In genomic region chr9:112174407-112175357, GRCm38 (mm10) we compare ENCODE assay signal across 8 mouse cellular contexts.
DNase-seq lines count a peak whose midpoint lies in the region; ATAC-seq and TF ChIP-seq lines count a peak whose summit lies in the region.

No protein-coding gene starts in this region.

- H3K4me1 ChIP-seq in intestine, embryonic 15.5 days (replicated peaks) = no peaks in the 10 kb centered on the region
- no peaks in the 10 kb centered on the region for H3K4me1 ChIP-seq in intestine, postnatal 0 days (replicated peaks; ENCODE audit: control insufficient read depth, insufficient read depth, low read length)
- peaks cover 27 to 30% of the 10 kb centered on the region in 2 experiments for H3K4me1 ChIP-seq in MEL (ENCODE audit: control insufficient read depth in 1 of 2, insufficient read depth in 2 of 2, low read length in 2 of 2)
- H3K4me1 ChIP-seq in hindbrain, embryonic 13.5 days (replicated peaks) = peaks cover 31% of the 10 kb centered on the region
- peaks cover 10% of the 10 kb centered on the region; the same call in 1 of the 2 replicates for H3K4me1 ChIP-seq in midbrain, embryonic 14.5 days (ENCODE audit: control insufficient read depth, insufficient read depth, low read length)

- no peak overlapping the region for H3K27ac ChIP-seq in intestine, embryonic 15.5 days
- no peak overlapping the region for H3K27ac ChIP-seq in intestine, postnatal 0 days (ENCODE audit: low read depth, low read length)
- peak overlapping the region; percentile 89 for H3K27ac ChIP-seq in MEL (ENCODE audit: control insufficient read depth, low read depth, low read length)
- peak overlapping the region; percentile 19 for H3K27ac ChIP-seq in hindbrain, embryonic 13.5 days
- peak overlapping the region; percentile 46; the same call in 1 of the 2 replicates for H3K27ac ChIP-seq in midbrain, embryonic 14.5 days (replicated peaks; ENCODE audit: low read depth, low read length)

- no peaks in the 10 kb centered on the region for H3K36me3 ChIP-seq in intestine, embryonic 15.5 days
- H3K36me3 ChIP-seq in intestine, postnatal 0 days (ENCODE audit: control insufficient read depth, insufficient read depth) = no peaks in the 10 kb centered on the region
- H3K36me3 ChIP-seq in MEL (ENCODE audit: control insufficient read depth in 1 of 2, insufficient read depth in 2 of 2, low read length in 2 of 2) = peaks cover 0 to 36% of the 10 kb centered on the region in 2 experiments; a peak in 2 of 4 replicates
- H3K36me3 ChIP-seq in hindbrain, embryonic 13.5 days = peaks cover 13% of the 10 kb centered on the region; the same call in 1 of the 2 replicates
- H3K36me3 ChIP-seq in midbrain, embryonic 14.5 days (ENCODE audit: control insufficient read depth, insufficient read depth, low read length) = peaks cover 4% of the 10 kb centered on the region; the same call in 1 of the 2 replicates

- TF ChIP-seq POLR2A in MEL (IDR thresholded peaks at IDR 0.05; ENCODE audit: control insufficient read depth in 1 of 2, insufficient read depth in 1 of 2, low read depth in 1 of 2, low read length in 2 of 2, poor library complexity in 1 of 2) = peak in 1 of 2 experiments; percentile 33; a peak in 1 of 4 replicates

- H3K79me2 ChIP-seq in MEL (ENCODE audit: control insufficient read depth, insufficient read depth, low read length, poor library complexity) = no peaks in the 10 kb centered on the region

- WGBS in intestine, embryonic 15.5 days = 27% methylated on average over 15 of the region's 15 CpGs
- 24% methylated on average over 15 of the region's 15 CpGs for WGBS in intestine, postnatal 0 days
- 33% methylated on average over 15 of the region's 15 CpGs for WGBS in hindbrain, embryonic 13.5 days
- WGBS in midbrain, embryonic 14.5 days = 20% methylated on average over 15 of the region's 15 CpGs

- peak; percentile 91 for DNase-seq in MEL (ENCODE audit: low read depth, low spot score)
- DNase-seq in embryo, embryonic 10 days (ENCODE audit: low spot score) = peak; percentile 41
- DNase-seq in midbrain, embryonic 14.5 days = peak; percentile 69
- DNase-seq in gastrocnemius, adult 18-20 months (ENCODE audit: low spot score) = no peak
- no peak for DNase-seq in yolk sac, embryonic 10.5 days (ENCODE audit: low spot score)

- peak; percentile 53 to 85 for TF ChIP-seq EP300 in MEL (IDR thresholded peaks at IDR 0.05; ENCODE audit: low read depth in 1 of 2, low read length in 2 of 2)

- TF ChIP-seq RAD21 in MEL (IDR thresholded peaks at IDR 0.05; ENCODE audit: low read depth, low read length) = no peak

- H3K4me2 ChIP-seq in intestine, embryonic 15.5 days (replicated peaks) = 0 out of 2 replicates have a peak overlapping the region, but pooled peaks have one; percentile 9
- H3K4me2 ChIP-seq in intestine, postnatal 0 days (replicated peaks; ENCODE audit: low read depth) = no peak overlapping the region; the same call in 1 of the 2 replicates
- H3K4me2 ChIP-seq in hindbrain, embryonic 13.5 days = peak overlapping the region; percentile 30; the same call in 1 of the 2 replicates
- H3K4me2 ChIP-seq in midbrain, embryonic 14.5 days (ENCODE audit: low read length) = peak overlapping the region; percentile 41

- no peak overlapping the region for H3K4me3 ChIP-seq in intestine, embryonic 15.5 days (replicated peaks)
- no peak overlapping the region for H3K4me3 ChIP-seq in intestine, postnatal 0 days (ENCODE audit: low read depth, low read length)
- H3K4me3 ChIP-seq in MEL (ENCODE audit: control insufficient read depth in 1 of 2, insufficient read depth in 1 of 2, low read depth in 2 of 2, low read length in 2 of 2) = peak overlapping the region; percentile 37 to 81
- H3K4me3 ChIP-seq in hindbrain, embryonic 13.5 days = no peak overlapping the region
- H3K4me3 ChIP-seq in midbrain, embryonic 14.5 days (replicated peaks; ENCODE audit: low read depth, low read length) = no peak overlapping the region

- TF ChIP-seq CTCF in intestine, postnatal 0 days (IDR thresholded peaks at IDR 0.05; ENCODE audit: low read depth) = no peak
- no peak for TF ChIP-seq CTCF in MEL (IDR thresholded peaks at IDR 0.05 in 2 of 3, conservative IDR thresholded peaks at IDR 0.05 in 1 of 3; ENCODE audit: control insufficient read depth in 1 of 3, insufficient read depth in 1 of 3, low read depth in 2 of 3, low read length in 3 of 3, poor library complexity in 1 of 3, severe bottlenecking in 1 of 3)

- no peak overlapping the region for H3K9ac ChIP-seq in intestine, embryonic 15.5 days
- H3K9ac ChIP-seq in intestine, postnatal 0 days (ENCODE audit: low read depth, low read length) = no peak overlapping the region
- H3K9ac ChIP-seq in MEL (ENCODE audit: control insufficient read depth, low read depth, low read length, poor library complexity, severe bottlenecking) = peak overlapping the region; percentile 31
- H3K9ac ChIP-seq in hindbrain, embryonic 13.5 days = no peak overlapping the region
- no peak overlapping the region for H3K9ac ChIP-seq in midbrain, embryonic 14.5 days (replicated peaks; ENCODE audit: low read length)

- H3K27me3 ChIP-seq in intestine, embryonic 15.5 days (replicated peaks) = no peaks in the 10 kb centered on the region
- H3K27me3 ChIP-seq in intestine, postnatal 0 days (replicated peaks; ENCODE audit: control insufficient read depth, insufficient read depth, low read length) = no peaks in the 10 kb centered on the region
- no peaks in the 10 kb centered on the region for H3K27me3 ChIP-seq in MEL (ENCODE audit: control insufficient read depth in 1 of 2, insufficient read depth in 2 of 2, low read length in 2 of 2)
- no peaks in the 10 kb centered on the region for H3K27me3 ChIP-seq in hindbrain, embryonic 13.5 days
- H3K27me3 ChIP-seq in midbrain, embryonic 14.5 days (ENCODE audit: control insufficient read depth, insufficient read depth, low read length) = no peaks in the 10 kb centered on the region

- no peaks in the 10 kb centered on the region for H3K9me3 ChIP-seq in intestine, embryonic 15.5 days
- no peaks in the 10 kb centered on the region for H3K9me3 ChIP-seq in intestine, postnatal 0 days (ENCODE audit: control insufficient read depth)
- no peaks in the 10 kb centered on the region for H3K9me3 ChIP-seq in MEL (replicated peaks; ENCODE audit: insufficient read depth, low read length)
- no peaks in the 10 kb centered on the region for H3K9me3 ChIP-seq in hindbrain, embryonic 13.5 days
- H3K9me3 ChIP-seq in midbrain, embryonic 14.5 days (ENCODE audit: control insufficient read depth, low read length) = no peaks in the 10 kb centered on the region

- ATAC-seq in intestine, embryonic 15.5 days = 0 out of 2 replicates have a peak, but pooled peaks have one; percentile 43
- ATAC-seq in intestine, postnatal 0 days = no peak
- ATAC-seq in hindbrain, embryonic 13.5 days (ENCODE audit: low FRiP score) = 0 out of 2 replicates have a peak, but pooled peaks have one; percentile 36
- peak; percentile 62; the same call in 1 of the 2 replicates for ATAC-seq in midbrain, embryonic 14.5 days (ENCODE audit: low FRiP score, low TSS enrichment)

TF ChIP-seq in MEL, 35 proteins besides CTCF, POLR2A, EP300 and RAD21:
- TF ChIP-seq MAX (IDR thresholded peaks at IDR 0.05; ENCODE audit: low read length) = peak; percentile 95
- peak; percentile 92 for TF ChIP-seq MYC (IDR thresholded peaks at IDR 0.05; ENCODE audit: low read depth, low read length)
- no peak for TF ChIP-seq NRF1 (IDR thresholded peaks at IDR 0.05; ENCODE audit: insufficient read depth, low read depth, low read length, poor library complexity, severe bottlenecking)
- TF ChIP-seq ZC3H11A (IDR thresholded peaks at IDR 0.05; ENCODE audit: low read depth, low read length) = no peak
- peak; percentile 84 for TF ChIP-seq MYB (IDR thresholded peaks at IDR 0.05; ENCODE audit: low read depth, low read length)
- peak; percentile 67; the same call in 1 of the 2 replicates for TF ChIP-seq TCF12 (IDR thresholded peaks at IDR 0.05; ENCODE audit: low read depth, low read length)
- TF ChIP-seq MXI1 (IDR thresholded peaks at IDR 0.05; ENCODE audit: low read depth, low read length) = peak; percentile 56; the same call in 1 of the 2 replicates
- no peak for TF ChIP-seq ZMIZ1 (IDR thresholded peaks at IDR 0.05; ENCODE audit: low read depth, low read length)
- TF ChIP-seq KAT2A (conservative IDR thresholded peaks at IDR 0.05; ENCODE audit: low read depth, low read length) = 0 out of 2 replicates have a peak, but pooled peaks have one; percentile 22
- no peak for TF ChIP-seq MEF2A (IDR thresholded peaks at IDR 0.05; ENCODE audit: extremely low read depth, insufficient replicate concordance, low read depth, low read length, poor library complexity, severe bottlenecking)
- TF ChIP-seq GATA1 (IDR thresholded peaks at IDR 0.05; ENCODE audit: low read depth, low read length) = peak; percentile 97
- no peak for TF ChIP-seq ELF1 (IDR thresholded peaks at IDR 0.05; ENCODE audit: low read depth, low read length)
- TF ChIP-seq GABPA (IDR thresholded peaks at IDR 0.05; ENCODE audit: low read depth, low read length) = no peak
- TF ChIP-seq SIN3A (IDR thresholded peaks at IDR 0.05; ENCODE audit: low read length) = peak; percentile 69
- TF ChIP-seq E2F4 (IDR thresholded peaks at IDR 0.05; ENCODE audit: borderline replicate concordance, low read depth, low read length) = no peak
- peak; percentile 96 for TF ChIP-seq USF1 (IDR thresholded peaks at IDR 0.05; ENCODE audit: low read depth, low read length)
- TF ChIP-seq TBP (IDR thresholded peaks at IDR 0.05; ENCODE audit: low read depth, low read length) = peak; percentile 45; the same call in 1 of the 2 replicates
- 0 out of 2 replicates have a peak, but pooled peaks have one; percentile 38 for TF ChIP-seq HCFC1 (IDR thresholded peaks at IDR 0.05; ENCODE audit: low read depth, low read length)
- TF ChIP-seq ETS1 (IDR thresholded peaks at IDR 0.05; ENCODE audit: low read depth, low read length) = peak; percentile 81
- peak; percentile 55; the same call in 1 of the 2 replicates for TF ChIP-seq BHLHE40 (IDR thresholded peaks at IDR 0.05; ENCODE audit: borderline replicate concordance, low read depth, low read length)
- TF ChIP-seq USF2 (IDR thresholded peaks at IDR 0.05; ENCODE audit: borderline replicate concordance in 1 of 2, insufficient read depth in 1 of 2, low read depth in 1 of 2, low read length in 2 of 2) = peak in 1 of 2 experiments; percentile 78; a peak in 2 of 4 replicates
- TF ChIP-seq NELFE (IDR thresholded peaks at IDR 0.05; ENCODE audit: low read depth, low read length) = 0 out of 2 replicates have a peak, but pooled peaks have one; percentile 28
- peak; percentile 91 for TF ChIP-seq ZNF384 (IDR thresholded peaks at IDR 0.05; ENCODE audit: low read depth, low read length)

Comparison
In these comparisons a context has a peak if more than half of its experiments do, and no peak if none do; other contexts are left out.
1. H3K27ac ChIP-seq: peak in MEL (single experiment), hindbrain, embryonic 13.5 days (single experiment) and midbrain, embryonic 14.5 days (single experiment); none in intestine, embryonic 15.5 days (single experiment) and intestine, postnatal 0 days (single experiment).
2. H3K4me3 ChIP-seq: peak in MEL (2 of 2); none in intestine, embryonic 15.5 days (single experiment), intestine, postnatal 0 days (single experiment), hindbrain, embryonic 13.5 days (single experiment) and midbrain, embryonic 14.5 days (single experiment).
3. DNase-seq: peak in MEL (single experiment), embryo, embryonic 10 days (single experiment) and midbrain, embryonic 14.5 days (single experiment); none in gastrocnemius, adult 18-20 months (single experiment) and yolk sac, embryonic 10.5 days (single experiment).